Mouse (Mus musculus) hindbrain, postnatal 0 days (tissue): ENCODE data around the gene Msh3. TPM values are rescaled to one million over a fixed set of nuclear protein-coding genes. Genes with fewer than 3 reads are reported as not detected.
"Not testable (repeated sequence)": the region's sequence is repeated elsewhere in the genome, so short reads cannot be mapped to it uniquely, and the experiment has no call there.

Experiments
- ATAC-seq: fragments of 200-750 bp; cut with Nextera tagmentation; 2 replicates; pipeline ENCODE4 v1.8.0; 2017; ENCODE audit warnings: mild to moderate bottlenecking, moderate TSS enrichment, moderate library complexity
- DNase-seq: peaks from one replicate; pipeline ENCODE4 v3.0.0-alpha.2; 2015; ENCODE audit warnings: low spot score
- H3K27ac ChIP-seq: fragments of 300-500 bp; sonication (generic); 2 replicates; pipeline ENCODE4 v1.5.1; 2014; ENCODE audit warnings: mild to moderate bottlenecking
- H3K27me3 ChIP-seq: fragments of 300-500 bp; sonication (generic); 2 replicates; pipeline ENCODE4 v1.6.1; 2014; ENCODE audit warnings: low read length, mixed read lengths; ENCODE audit not compliant: insufficient read depth
- H3K36me3 ChIP-seq: fragments of 300-500 bp; sonication (generic); 2 replicates; pipeline ENCODE4 v1.6.1; 2014; ENCODE audit warnings: low read length, mixed read lengths; ENCODE audit not compliant: insufficient read depth
- H3K4me1 ChIP-seq: fragments of 300-500 bp; sonication (generic); 2 replicates; pipeline ENCODE4 v1.6.1; 2014; ENCODE audit warnings: antibody characterized with exemption, low read length, mixed read lengths; ENCODE audit not compliant: insufficient read depth
- H3K4me2 ChIP-seq: fragments of 300-500 bp; sonication (generic); 2 replicates; pipeline ENCODE4 v1.6.1; 2014; ENCODE audit warnings: low read depth, mild to moderate bottlenecking, low read length, moderate library complexity, mixed read lengths
- H3K4me3 ChIP-seq: fragments of 300-500 bp; sonication (generic); 2 replicates; pipeline ENCODE4 v1.5.1; 2014; ENCODE audit warnings: low read length
- H3K9ac ChIP-seq: fragments of 300-500 bp; sonication (generic); replicated peaks from 2 replicates; pipeline ENCODE4 v1.6.1; 2014; ENCODE audit warnings: mild to moderate bottlenecking, low read length, moderate library complexity, mixed read lengths
- H3K9me3 ChIP-seq: fragments of 300-500 bp; sonication (generic); 2 replicates; pipeline ENCODE4 v1.6.1; 2016; ENCODE audit warnings: low read length, mixed read lengths
- CTCF ChIP-seq: IDR thresholded peaks from 2 replicates; pipeline ENCODE4 v1.5.1; 2016; ENCODE audit warnings: antibody characterized with exemption, control low read depth, low read depth
- WGBS: fragments of 180-500 bp; shearing (Covaris S2); extraction: QIAGEN DNeasy Blood & Tissue Kit; methylation state at CpG from one replicate; pipeline ENCODE4 v1.1.7; 2014; 5-methylcytosine and 5-hydroxymethylcytosine counted together
- polyA plus RNA-seq: library from polyadenylated mRNA; unstranded; fragments of >200 nt; fragmentation: Nextera tagmentation; extraction: Ambion mirVana; gene quantifications from 2 replicates; pipeline ENCODE4 v1.2.1, GENCODE M21; 2015
- total RNA-seq: library from RNA; depleted of rRNA; stranded (reverse); fragments of >200 nt; gene quantifications from 2 replicates; pipeline ENCODE4 v1.2.3, GENCODE M21; 2014; rRNA removed

Gene Msh3
- total RNA-seq (14.4 and 15.0 TPM in 2 replicates), polyA plus RNA-seq (21.1 and 21.9 TPM in 2 replicates)

DNA sequence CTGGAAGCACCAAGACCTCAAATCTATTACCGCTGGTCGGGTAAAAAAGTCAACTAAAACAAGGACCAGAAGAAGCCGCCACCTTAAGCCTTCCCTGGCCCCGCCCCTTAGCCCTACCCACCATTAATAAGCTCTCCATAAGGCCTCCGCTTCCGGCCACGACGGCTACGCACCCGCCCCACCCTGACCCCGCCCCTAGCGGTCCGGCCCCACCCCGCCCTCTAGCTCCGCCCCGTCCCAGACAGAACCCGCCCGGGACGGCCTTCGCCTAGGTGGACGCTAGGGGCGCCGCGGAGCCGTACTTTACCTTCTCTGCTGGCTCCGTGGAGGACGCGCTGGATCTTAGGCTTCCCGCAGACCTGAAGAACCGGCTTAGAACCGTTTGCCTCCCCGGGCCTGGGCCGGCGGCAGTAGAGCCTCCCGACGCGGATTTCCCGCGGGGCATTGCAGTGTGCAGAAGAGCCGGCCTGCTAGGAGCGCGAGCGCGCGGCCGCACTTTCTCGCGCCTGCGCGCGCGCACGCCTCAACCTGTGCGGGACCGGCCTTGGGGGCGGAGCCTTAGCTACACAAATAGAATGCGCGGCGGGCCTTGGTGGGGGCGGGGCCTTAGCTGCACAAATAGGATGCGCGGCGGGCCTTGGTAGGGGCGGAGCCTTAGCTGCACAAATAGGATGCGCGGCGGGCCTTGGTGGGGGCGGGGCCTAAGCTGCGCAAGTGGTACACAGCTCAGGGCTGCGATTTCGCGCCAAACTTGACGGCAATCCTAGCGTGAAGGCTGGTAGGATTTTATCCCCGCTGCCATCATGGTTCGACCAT is at the start of gene Msh3, which contains the start of gene Dhfr:
TSS of gene Msh3 (minus strand) at position 548 of the 816 bp plus-strand sequence.
TSS of gene Dhfr (plus strand) at position 271 of the 816 bp plus-strand sequence.
- Histone ChIP-seq H3K9ac (peak within 1 kb of the TSS; percentile 63), H3K9me3 (no peaks in the 10 kb centered on the region), H3K36me3 (no peaks in the 10 kb centered on the region; the same call in 1 of the 2 replicates), H3K4me1 (0 out of 2 replicates have a peak, but pooled peaks cover 3% of the 10 kb centered on the region), H3K27me3 (no peaks in the 10 kb centered on the region), H3K4me3 (peak within 1 kb of the TSS; percentile 64), H3K4me2 (peak within 1 kb of the TSS; percentile 82), H3K27ac (peak within 1 kb of the TSS; percentile 85)
- DNase-seq, result peak; percentile 100
- ATAC-seq, result peak; percentile 99
- under 1% methylated on average over 72 of the region's 76 CpGs for WGBS
- TF ChIP-seq CTCF, result peak; percentile 82

GRCm38 (mm10) chr13:92403496-92403895 is 48.7 kb upstream of the Msh3 start:
- no peaks in the 10 kb centered on the region for H3K27me3 ChIP-seq
- 92% methylated on average over 3 of the region's 3 CpGs for WGBS
- H3K4me1 ChIP-seq, result no peaks in the 10 kb centered on the region
- no peaks in the 10 kb centered on the region for H3K9me3 ChIP-seq
- H3K9ac ChIP-seq, result no peak overlapping the region
- ATAC-seq, result no peak
- H3K4me3 ChIP-seq, result no peak overlapping the region
- no peak overlapping the region for H3K27ac ChIP-seq
- no peak for TF ChIP-seq CTCF
- no peak overlapping the region for H3K4me2 ChIP-seq
- no peak for DNase-seq
- H3K36me3 ChIP-seq, result no peaks in the 10 kb centered on the region

- no peak for ATAC-seq
- no peak for DNase-seq
- Histone ChIP-seq H3K4me2 (no peak overlapping the region), H3K27ac (no peak overlapping the region), H3K27me3 (no peaks in the 10 kb centered on the region), H3K36me3 (no peaks in the 10 kb centered on the region), H3K9ac (no peak overlapping the region), H3K9me3 (no peaks in the 10 kb centered on the region), H3K4me1 (no peaks in the 10 kb centered on the region), H3K4me3 (no peak overlapping the region)
- TF ChIP-seq CTCF, result no peak
- WGBS, result 55% methylated on average over 2 of the region's 2 CpGs
These were observed 47.3 kb upstream of the Msh3 start for GRCm38 (mm10) chr13:92402063-92402462.

DNA sequence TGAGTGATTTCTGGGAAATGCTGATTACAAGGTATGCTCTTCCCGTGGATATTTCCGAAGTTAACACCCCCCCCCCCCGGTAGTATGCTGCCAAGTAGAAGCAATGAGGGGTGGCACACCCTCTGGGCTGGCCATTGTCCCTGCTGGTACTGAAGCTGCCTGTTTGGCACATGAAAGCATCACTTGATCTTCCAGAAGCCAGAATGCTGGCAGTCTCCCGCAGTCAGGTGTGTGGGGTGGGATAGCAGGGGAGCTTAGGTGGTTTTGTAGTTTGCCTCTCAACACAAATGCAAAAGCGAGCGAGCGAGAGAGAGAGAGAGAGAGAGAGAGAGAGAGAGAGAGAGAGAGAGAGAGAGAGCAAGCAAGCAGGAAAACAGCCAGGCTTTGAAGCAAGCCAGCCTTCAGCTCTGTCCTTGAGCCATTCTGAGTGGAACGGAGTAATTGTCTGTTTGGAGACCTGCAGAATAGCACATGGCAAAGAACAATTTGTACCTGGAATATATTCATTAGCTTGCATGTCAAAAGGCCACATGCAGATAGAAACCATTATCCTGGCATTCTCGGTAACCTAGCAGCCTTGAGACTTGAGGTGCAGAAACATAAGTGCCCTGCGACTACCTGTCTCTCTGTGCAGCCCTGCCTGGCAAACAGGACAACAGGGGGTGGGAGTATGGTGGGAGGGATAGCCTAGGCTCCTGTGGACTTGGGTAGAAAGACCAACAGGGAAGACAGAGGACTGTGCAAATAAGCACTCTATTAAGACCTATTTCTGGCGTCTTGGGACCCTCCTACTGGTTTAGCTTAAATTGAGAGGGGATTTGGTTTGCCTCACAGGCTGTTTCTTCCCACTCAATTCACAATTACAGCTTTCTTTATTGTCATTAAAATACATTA is 43.9 kb upstream of the Msh3 start:
- WGBS, result 50% methylated on average over 11 of the region's 11 CpGs
- Histone ChIP-seq H3K27ac (peak overlapping the region; percentile 32), H3K4me1 (no peaks in the 10 kb centered on the region), H3K9ac (no peak overlapping the region), H3K9me3 (no peaks in the 10 kb centered on the region), H3K36me3 (no peaks in the 10 kb centered on the region), H3K4me3 (no peak overlapping the region), H3K27me3 (no peaks in the 10 kb centered on the region), H3K4me2 (no peak overlapping the region)
- DNase-seq (peak; percentile 12), ATAC-seq (peak; percentile 61; the same call in 1 of the 2 replicates)
- no peak for TF ChIP-seq CTCF

GRCm38 (mm10) chr13:92393047-92393661 is 38.4 kb upstream of the Msh3 start:
- WGBS, result 84% methylated on average over 12 of the region's 12 CpGs
- ATAC-seq (no peak), DNase-seq (no peak)
- Histone ChIP-seq H3K9me3 (no peaks in the 10 kb centered on the region), H3K4me3 (no peak overlapping the region), H3K27ac (no peak overlapping the region), H3K9ac (no peak overlapping the region), H3K36me3 (no peaks in the 10 kb centered on the region), H3K4me1 (no peaks in the 10 kb centered on the region), H3K4me2 (no peak overlapping the region), H3K27me3 (no peaks in the 10 kb centered on the region)
- TF ChIP-seq CTCF, result no peak

- whole genome bisulfite sequencing, result 88% methylated on average over 3 of the region's 3 CpGs
- Histone ChIP-seq H3K9me3 (no peaks in the 10 kb centered on the region), H3K4me3 (no peak overlapping the region), H3K27me3 (no peaks in the 10 kb centered on the region), H3K9ac (no peak overlapping the region), H3K27ac (no peak overlapping the region), H3K4me2 (no peak overlapping the region), H3K4me1 (no peaks in the 10 kb centered on the region), H3K36me3 (no peaks in the 10 kb centered on the region)
- ATAC-seq (no peak), DNase-seq (no peak)
- no peak for TF ChIP-seq CTCF
These were observed 32.6 kb upstream of the Msh3 start for GRCm38 (mm10) chr13:92387367-92387766.

DNA sequence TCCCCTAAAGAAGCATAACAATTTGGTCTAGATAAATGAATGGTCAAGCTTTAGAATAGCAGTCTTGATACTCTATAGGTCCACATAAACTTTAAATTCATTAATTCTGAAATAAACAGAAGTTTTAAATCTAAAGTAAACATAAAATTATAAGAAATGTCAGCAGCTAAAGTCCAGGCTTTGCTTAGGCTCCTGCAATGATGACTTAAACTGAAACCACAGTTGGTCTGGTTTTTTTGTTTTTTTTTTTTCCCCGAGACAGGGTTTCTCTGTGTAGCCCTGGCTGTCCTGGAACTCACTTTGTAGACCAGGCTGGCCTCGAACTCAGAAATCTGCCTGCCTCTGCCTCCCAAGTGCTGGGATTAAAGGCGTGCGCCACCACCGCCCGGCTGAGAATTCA is 16.7 kb upstream of the Msh3 start:
- not testable (repeated sequence) for DNase-seq, H3K36me3 ChIP-seq, H3K9ac ChIP-seq, H3K27ac ChIP-seq, H3K4me2 ChIP-seq, H3K4me3 ChIP-seq, H3K27me3 ChIP-seq, H3K9me3 ChIP-seq, H3K4me1 ChIP-seq, ATAC-seq
- 97% methylated on average over 6 of the region's 6 CpGs for WGBS
